Mouse (Mus musculus): Measurements from ENCODE around the gene Mcam. TPM values are rescaled to one million over a fixed set of nuclear protein-coding genes. Genes with fewer than 3 reads are reported as not detected.

Mcam gene
- total and polyA plus RNA-seq, 2 experiments = 3.6 to 4.2 TPM

- Histone ChIP-seq H3K36me3 (ENCODE audit: control insufficient read depth, insufficient read depth, low read length) (no peaks in the 10 kb centered on the region), H3K4me1 (ENCODE audit: control insufficient read depth, insufficient read depth, low read length) (peaks cover 5% of the 10 kb centered on the region; the same call in 1 of the 2 replicates), H3K4me3 (ENCODE audit: insufficient read depth, low read depth, low read length) (no peak overlapping the region), H3K79me2 (ENCODE audit: control insufficient read depth, insufficient read depth, low read length) (peaks cover 3% of the 10 kb centered on the region; the same call in 1 of the 2 replicates), H3K27me3 (ENCODE audit: control insufficient read depth, insufficient read depth, low read length) (no peaks in the 10 kb centered on the region), H3K9ac (ENCODE audit: low read depth, low read length) (no peak overlapping the region), H3K27ac (replicated peaks; ENCODE audit: insufficient read depth, low read depth, low read length) (no peak overlapping the region)
- 72% methylated on average over 5 of the region's 5 CpGs for WGBS
- DNase-seq (ENCODE audit: extremely low read depth, low read depth, low spot score) = no peak
- no peak for TF ChIP-seq POLR2A (IDR thresholded peaks at IDR 0.05; ENCODE audit: extremely low read depth, insufficient read depth, low read length)
Measured at GRCm38 (mm10) chr9:44181537-44181936, 47.3 kb downstream of the Mcam start.

- Histone ChIP-seq H3K27ac (replicated peaks; ENCODE audit: insufficient read depth, low read depth, low read length) (no peak overlapping the region), H3K9ac (ENCODE audit: low read depth, low read length) (no peak overlapping the region), H3K79me2 (ENCODE audit: control insufficient read depth, insufficient read depth, low read length) (peaks cover 3% of the 10 kb centered on the region; the same call in 1 of the 2 replicates), H3K4me3 (ENCODE audit: insufficient read depth, low read depth, low read length) (no peak overlapping the region), H3K27me3 (ENCODE audit: control insufficient read depth, insufficient read depth, low read length) (no peaks in the 10 kb centered on the region), H3K4me1 (ENCODE audit: control insufficient read depth, insufficient read depth, low read length) (peaks cover 5% of the 10 kb centered on the region; the same call in 1 of the 2 replicates), H3K36me3 (ENCODE audit: control insufficient read depth, insufficient read depth, low read length) (no peaks in the 10 kb centered on the region)
- peak; percentile 38 for DNase-seq (ENCODE audit: extremely low read depth, low read depth, low spot score)
- 86% methylated on average over 3 of the region's 3 CpGs for WGBS
- TF ChIP-seq CTCF (IDR thresholded peaks at IDR 0.05; ENCODE audit: low read depth, low read length) = peak; percentile 49; the same call in 1 of the 2 replicates
- TF ChIP-seq POLR2A (IDR thresholded peaks at IDR 0.05; ENCODE audit: extremely low read depth, insufficient read depth, low read length) = no peak
Measured at GRCm38 (mm10) chr9:44182260-44182659, 48.0 kb downstream of the Mcam start.

GRCm38 (mm10) chr9:44188223-44188622 is 54.0 kb downstream of the Mcam start:
- no peaks in the 10 kb centered on the region; the same call in 1 of the 2 replicates for H3K36me3 ChIP-seq (ENCODE audit: control insufficient read depth, insufficient read depth, low read length)
- no peak overlapping the region for H3K27ac ChIP-seq (replicated peaks; ENCODE audit: insufficient read depth, low read depth, low read length)
- 90% methylated on average over 12 of the region's 12 CpGs for WGBS
- H3K79me2 ChIP-seq (ENCODE audit: control insufficient read depth, insufficient read depth, low read length) = no peaks in the 10 kb centered on the region; the same call in 1 of the 2 replicates
- H3K4me1 ChIP-seq (ENCODE audit: control insufficient read depth, insufficient read depth, low read length) = no peaks in the 10 kb centered on the region
- H3K27me3 ChIP-seq (ENCODE audit: control insufficient read depth, insufficient read depth, low read length) = no peaks in the 10 kb centered on the region
- TF ChIP-seq CTCF (IDR thresholded peaks at IDR 0.05; ENCODE audit: low read depth, low read length) = no peak
- no peak for DNase-seq (ENCODE audit: extremely low read depth, low read depth, low spot score)
- H3K9ac ChIP-seq (ENCODE audit: low read depth, low read length) = no peak overlapping the region
- H3K4me3 ChIP-seq (ENCODE audit: insufficient read depth, low read depth, low read length) = no peak overlapping the region

GRCm38 (mm10) chr9:44191166-44191565 is 56.9 kb downstream of the Mcam start:
- no peaks in the 10 kb centered on the region; the same call in 1 of the 2 replicates for H3K79me2 ChIP-seq (ENCODE audit: control insufficient read depth, insufficient read depth, low read length)
- H3K9ac ChIP-seq (ENCODE audit: low read depth, low read length) = no peak overlapping the region
- TF ChIP-seq CTCF (IDR thresholded peaks at IDR 0.05; ENCODE audit: low read depth, low read length) (no peak), POLR2A (IDR thresholded peaks at IDR 0.05; ENCODE audit: extremely low read depth, insufficient read depth, low read length) (no peak)
- no peaks in the 10 kb centered on the region for H3K27me3 ChIP-seq (ENCODE audit: control insufficient read depth, insufficient read depth, low read length)
- no peak overlapping the region for H3K4me3 ChIP-seq (ENCODE audit: insufficient read depth, low read depth, low read length)
- H3K27ac ChIP-seq (replicated peaks; ENCODE audit: insufficient read depth, low read depth, low read length) = no peak overlapping the region
- WGBS = 54% methylated on average over 3 of the region's 3 CpGs
- peak; percentile 82 for DNase-seq (ENCODE audit: extremely low read depth, low read depth, low spot score)
- H3K36me3 ChIP-seq (ENCODE audit: control insufficient read depth, insufficient read depth, low read length) = no peaks in the 10 kb centered on the region; the same call in 1 of the 2 replicates
- H3K4me1 ChIP-seq (ENCODE audit: control insufficient read depth, insufficient read depth, low read length) = peaks cover 3% of the 10 kb centered on the region; the same call in 1 of the 2 replicates

- H3K27me3 ChIP-seq (ENCODE audit: control insufficient read depth, insufficient read depth, low read length) = no peaks in the 10 kb centered on the region
- H3K79me2 ChIP-seq (ENCODE audit: control insufficient read depth, insufficient read depth, low read length) = no peaks in the 10 kb centered on the region; the same call in 1 of the 2 replicates
- no peak overlapping the region for H3K27ac ChIP-seq (replicated peaks; ENCODE audit: insufficient read depth, low read depth, low read length)
- peaks cover 3% of the 10 kb centered on the region; the same call in 1 of the 2 replicates for H3K36me3 ChIP-seq (ENCODE audit: control insufficient read depth, insufficient read depth, low read length)
- H3K4me1 ChIP-seq (ENCODE audit: control insufficient read depth, insufficient read depth, low read length) = peaks cover 3% of the 10 kb centered on the region; the same call in 1 of the 2 replicates
- no peak overlapping the region for H3K9ac ChIP-seq (ENCODE audit: low read depth, low read length)
- TF ChIP-seq POLR2A (IDR thresholded peaks at IDR 0.05; ENCODE audit: extremely low read depth, insufficient read depth, low read length) = no peak
- TF ChIP-seq CTCF (IDR thresholded peaks at IDR 0.05; ENCODE audit: low read depth, low read length) = no peak
- no peak overlapping the region for H3K4me3 ChIP-seq (ENCODE audit: insufficient read depth, low read depth, low read length)
- WGBS = 89% methylated on average over 3 of the region's 3 CpGs
- DNase-seq (ENCODE audit: extremely low read depth, low read depth, low spot score) = no peak
Measured at GRCm38 (mm10) chr9:44192312-44192711, 58.0 kb downstream of the Mcam start.

Other genes with a start within 250 kb of the Mcam start
- gene Thy1, start 91.1 kb upstream of the Mcam start, total RNA-seq (2014; rRNA removed) = 0.46 and 0.87 TPM in 2 replicates
- 3.2 and 4.5 TPM in 2 replicates for gene Thy1, start 91.1 kb upstream of the Mcam start, polyA plus RNA-seq (2012; rRNA removed)
- gene Usp2, start 67.4 kb upstream of the Mcam start, total RNA-seq (2014; rRNA removed) = 9.9 and 13.6 TPM in 2 replicates
- 1.6 and 3.1 TPM in 2 replicates for gene Usp2, start 67.4 kb upstream of the Mcam start, polyA plus RNA-seq (2012; rRNA removed)
- under 0.01 TPM in 1 of 2 replicates, not detected in the other for gene Mfrp, start 32.7 kb upstream of the Mcam start, total RNA-seq (2014; rRNA removed)
- gene Mfrp, start 32.7 kb upstream of the Mcam start, polyA plus RNA-seq (2012; rRNA removed) = not detected in 2 replicates
- 2.7 and 3.0 TPM in 2 replicates for gene C1qtnf5, start 27.2 kb upstream of the Mcam start, total RNA-seq (2014; rRNA removed)
- gene C1qtnf5, start 27.2 kb upstream of the Mcam start, polyA plus RNA-seq (2012; rRNA removed) = 5.6 and 5.7 TPM in 2 replicates
- gene Gm49380, start 21.0 kb upstream of the Mcam start, total RNA-seq (2014; rRNA removed) = 0.09 TPM in 1 of 2 replicates, not detected in the other
- gene Gm49380, start 21.0 kb upstream of the Mcam start, polyA plus RNA-seq (2012; rRNA removed) = not detected in 2 replicates
- gene Rnf26, start 21.0 kb upstream of the Mcam start, total RNA-seq (2014; rRNA removed) = 3.1 and 5.0 TPM in 2 replicates
- 16.7 and 19.0 TPM in 2 replicates for gene Rnf26, start 21.0 kb upstream of the Mcam start, polyA plus RNA-seq (2012; rRNA removed)
- gene Cbl, start 99.6 kb downstream of the Mcam start, total RNA-seq (2014; rRNA removed) = 2.8 and 4.3 TPM in 2 replicates
- gene Cbl, start 99.6 kb downstream of the Mcam start, polyA plus RNA-seq (2012; rRNA removed) = 1.8 and 2.4 TPM in 2 replicates
- gene Ccdc153, start 106.2 kb downstream of the Mcam start, total RNA-seq (2014; rRNA removed) = not detected in 2 replicates
- not detected in 2 replicates for gene Ccdc153, start 106.2 kb downstream of the Mcam start, polyA plus RNA-seq (2012; rRNA removed)
- gene Pdzd3, start 117.0 kb downstream of the Mcam start, total RNA-seq (2014; rRNA removed) = not detected in 2 replicates
- gene Pdzd3, start 117.0 kb downstream of the Mcam start, polyA plus RNA-seq (2012; rRNA removed) = not detected in 2 replicates
- 3.5 and 5.6 TPM in 2 replicates for gene Nlrx1, start 134.1 kb downstream of the Mcam start, total RNA-seq (2014; rRNA removed)
- gene Nlrx1, start 134.1 kb downstream of the Mcam start, polyA plus RNA-seq (2012; rRNA removed) = 8.6 and 10.0 TPM in 2 replicates
- gene Abcg4, start 154.1 kb downstream of the Mcam start, total RNA-seq (2014; rRNA removed) = not detected in 2 replicates
- 0.11 TPM in 1 of 2 replicates, not detected in the other for gene Abcg4, start 154.1 kb downstream of the Mcam start, polyA plus RNA-seq (2012; rRNA removed)
- gene Hinfp, start 171.2 kb downstream of the Mcam start, total RNA-seq (2014; rRNA removed) = 7.4 and 7.6 TPM in 2 replicates
- 10.6 and 16.9 TPM in 2 replicates for gene Hinfp, start 171.2 kb downstream of the Mcam start, polyA plus RNA-seq (2012; rRNA removed)
- gene C2cd2l, start 185.8 kb downstream of the Mcam start, total RNA-seq (2014; rRNA removed) = 5.2 and 7.9 TPM in 2 replicates
- 60.1 and 60.9 TPM in 2 replicates for gene C2cd2l, start 185.8 kb downstream of the Mcam start, polyA plus RNA-seq (2012; rRNA removed)
- gene Dpagt1, start 191.6 kb downstream of the Mcam start, total RNA-seq (2014; rRNA removed) = 8.7 and 13.1 TPM in 2 replicates
- 57.4 and 71.7 TPM in 2 replicates for gene Dpagt1, start 191.6 kb downstream of the Mcam start, polyA plus RNA-seq (2012; rRNA removed)
- 5.6 and 11.2 TPM in 2 replicates for gene H2afx, start 200.2 kb downstream of the Mcam start, total RNA-seq (2014; rRNA removed)
- 22.5 and 23.6 TPM in 2 replicates for gene H2afx, start 200.2 kb downstream of the Mcam start, polyA plus RNA-seq (2012; rRNA removed)
- gene Hmbs, start 209.8 kb downstream of the Mcam start, total RNA-seq (2014; rRNA removed) = 61.3 and 67.7 TPM in 2 replicates
- 58.8 and 61.4 TPM in 2 replicates for gene Hmbs, start 209.8 kb downstream of the Mcam start, polyA plus RNA-seq (2012; rRNA removed)
- 14.5 and 22.0 TPM in 2 replicates for gene Vps11, start 227.2 kb downstream of the Mcam start, total RNA-seq (2014; rRNA removed)
- 15.9 and 17.0 TPM in 2 replicates for gene Vps11, start 227.2 kb downstream of the Mcam start, polyA plus RNA-seq (2012; rRNA removed)
- gene Hyou1, start 245.0 kb downstream of the Mcam start, total RNA-seq (2014; rRNA removed) = 87.8 and 131 TPM in 2 replicates
- gene Hyou1, start 245.0 kb downstream of the Mcam start, polyA plus RNA-seq (2012; rRNA removed) = 75.0 and 111 TPM in 2 replicates

Measured in liver, adult 2 months (tissue).